Mouse (Mus musculus) bone marrow, adult 2 months (tissue): ENCODE measurements around the gene Gadd45b. TPM values are rescaled to one million over a fixed set of nuclear protein-coding genes. Genes with fewer than 3 reads are reported as not detected.

Experiments
- H3K27ac ChIP-seq: fragments of 200-500 bp; 2 replicates; pipeline ENCODE4 v1.5.1; 2012; ENCODE audit warnings: low read depth, mild to moderate bottlenecking, control low read depth, inconsistent platforms, low read length; ENCODE audit not compliant: control insufficient read depth, poor library complexity, insufficient read depth
- H3K4me1 ChIP-seq: fragments of 200-500 bp; 2 replicates; pipeline ENCODE4 v1.6.1; 2011; ENCODE audit warnings: low read length; ENCODE audit not compliant: control insufficient read depth, insufficient read depth
- H3K4me3 ChIP-seq: fragments of 200-500 bp; replicated peaks from 2 replicates; pipeline ENCODE3; 2011; ENCODE audit warnings: mild to moderate bottlenecking, low read depth, low read length, control low read depth; ENCODE audit not compliant: control insufficient read depth
- CTCF ChIP-seq: fragments of 200-500 bp; IDR thresholded peaks from 2 replicates; pipeline ENCODE4 v1.5.1; 2011; ENCODE audit warnings: low read length, control low read depth; ENCODE audit not compliant: control insufficient read depth, insufficient read depth
- POLR2A ChIP-seq: fragments of 200-500 bp; IDR thresholded peaks from 2 replicates; pipeline ENCODE4 v1.6.1; 2011; ENCODE audit warnings: low read depth, mild to moderate bottlenecking, control low read depth, low read length, borderline replicate concordance; ENCODE audit not compliant: control insufficient read depth
- WGBS: fragments of 180-500 bp; shearing (Covaris S2); methylation state at CpG from one replicate; pipeline ENCODE4 v1.1.7; 2018; 5-methylcytosine and 5-hydroxymethylcytosine counted together
- polyA plus RNA-seq: library from polyadenylated mRNA; stranded (reverse); fragments of >200 nt; gene quantifications from 2 replicates; pipeline ENCODE4 v1.2.4, GENCODE M21; 2011; ENCODE audit warnings: low replicate concordance; ENCODE audit not compliant: missing spikeins, insufficient read depth, insufficient read length

The Gadd45b gene
- polyA plus RNA-seq, 1 experiment, result 17.9 TPM

- peaks cover 2% of the 10 kb centered on the region; the same call in 1 of the 2 replicates for H3K4me1 ChIP-seq
- no peak overlapping the region for H3K4me3 ChIP-seq
- no peak overlapping the region for H3K27ac ChIP-seq
- no peak; the same call in 1 of the 2 replicates for TF ChIP-seq POLR2A
- no peak for TF ChIP-seq CTCF
- WGBS, result 27% methylated on average over 3 of the region's 3 CpGs
These were observed 37.3 kb downstream of the Gadd45b start for GRCm38 (mm10) chr10:80967101-80967656.

GRCm38 (mm10) chr10:80968106-80968505 is 38.2 kb downstream of the Gadd45b start:
- H3K27ac ChIP-seq, result no peak overlapping the region
- no peak for TF ChIP-seq CTCF
- TF ChIP-seq POLR2A, result no peak
- peaks cover 2% of the 10 kb centered on the region; the same call in 1 of the 2 replicates for H3K4me1 ChIP-seq
- WGBS, result 82% methylated on average over 4 of the region's 4 CpGs
- no peak overlapping the region for H3K4me3 ChIP-seq

- no peak overlapping the region for H3K27ac ChIP-seq
- WGBS, result 25% methylated on average over 3 of the region's 3 CpGs
- TF ChIP-seq CTCF (no peak), POLR2A (no peak)
- no peak overlapping the region for H3K4me3 ChIP-seq
- H3K4me1 ChIP-seq, result peaks cover 2% of the 10 kb centered on the region; the same call in 1 of the 2 replicates
These were observed 39.4 kb downstream of the Gadd45b start for GRCm38 (mm10) chr10:80969298-80969697.

GRCm38 (mm10) chr10:80970159-80970558 is 40.3 kb downstream of the Gadd45b start:
- TF ChIP-seq POLR2A, result no peak
- TF ChIP-seq CTCF, result no peak
- WGBS, result 82% methylated on average over 8 of the region's 8 CpGs
- Histone ChIP-seq H3K27ac (no peak overlapping the region), H3K4me1 (peaks cover 2% of the 10 kb centered on the region; the same call in 1 of the 2 replicates), H3K4me3 (no peak overlapping the region)

DNA sequence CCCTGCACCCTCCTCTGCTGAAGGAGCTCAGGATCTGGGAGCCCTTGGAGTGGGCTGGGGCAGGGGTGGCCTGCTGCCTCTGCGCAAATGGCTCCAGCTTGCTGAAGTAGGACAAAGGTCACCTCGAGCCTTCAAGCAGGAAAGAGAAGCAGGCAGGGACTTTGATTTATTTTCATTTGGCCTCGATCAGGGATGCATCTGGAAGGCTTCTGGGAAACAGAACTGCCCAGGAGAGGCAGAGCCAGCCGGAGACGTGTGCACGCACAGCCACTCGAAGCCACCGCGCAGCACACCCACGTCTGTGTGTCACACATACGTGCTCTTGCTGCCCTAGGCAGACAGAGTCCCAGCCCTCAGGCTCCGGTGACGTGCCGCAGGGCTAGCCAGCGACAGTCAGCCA is 41.7 kb downstream of the Gadd45b start:
- 82% methylated on average over 15 of the region's 15 CpGs for WGBS
- Histone ChIP-seq H3K4me1 (peaks cover 2% of the 10 kb centered on the region; the same call in 1 of the 2 replicates), H3K4me3 (no peak overlapping the region), H3K27ac (no peak overlapping the region)
- TF ChIP-seq CTCF, result no peak
- TF ChIP-seq POLR2A, result no peak

- TF ChIP-seq CTCF (no peak), POLR2A (no peak)
- Histone ChIP-seq H3K4me3 (no peak overlapping the region), H3K27ac (no peak overlapping the region), H3K4me1 (no peaks in the 10 kb centered on the region; the same call in 1 of the 2 replicates)
- 78% methylated on average over 11 of the region's 11 CpGs for WGBS
These were observed 42.5 kb downstream of the Gadd45b start for GRCm38 (mm10) chr10:80972071-80972987.

DNA sequence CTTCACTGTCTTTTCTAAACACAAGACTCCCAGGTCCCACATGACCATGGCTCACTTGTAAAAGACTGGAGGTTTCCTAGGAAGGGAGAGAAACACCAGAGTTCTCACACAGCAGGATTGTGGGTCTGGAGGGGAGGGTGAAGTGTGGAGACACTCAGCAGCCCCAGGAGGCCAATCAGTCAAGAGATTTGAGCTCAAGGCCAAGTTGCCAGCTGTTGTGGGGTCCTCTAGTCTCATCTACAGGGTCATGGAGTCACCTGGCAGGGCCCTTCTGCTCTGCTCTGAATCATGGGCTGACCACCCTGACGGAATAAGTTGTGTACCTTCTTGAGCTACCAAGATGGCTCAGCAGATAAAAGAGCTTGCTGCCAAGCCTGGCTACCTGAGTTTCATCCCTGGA is 43.8 kb downstream of the Gadd45b start:
- TF ChIP-seq CTCF, result no peak
- TF ChIP-seq POLR2A, result no peak
- H3K27ac ChIP-seq, result no peak overlapping the region
- no peak overlapping the region for H3K4me3 ChIP-seq
- WGBS, result 60% methylated on average over 1 of the region's 1 CpGs
- no peaks in the 10 kb centered on the region for H3K4me1 ChIP-seq

DNA sequence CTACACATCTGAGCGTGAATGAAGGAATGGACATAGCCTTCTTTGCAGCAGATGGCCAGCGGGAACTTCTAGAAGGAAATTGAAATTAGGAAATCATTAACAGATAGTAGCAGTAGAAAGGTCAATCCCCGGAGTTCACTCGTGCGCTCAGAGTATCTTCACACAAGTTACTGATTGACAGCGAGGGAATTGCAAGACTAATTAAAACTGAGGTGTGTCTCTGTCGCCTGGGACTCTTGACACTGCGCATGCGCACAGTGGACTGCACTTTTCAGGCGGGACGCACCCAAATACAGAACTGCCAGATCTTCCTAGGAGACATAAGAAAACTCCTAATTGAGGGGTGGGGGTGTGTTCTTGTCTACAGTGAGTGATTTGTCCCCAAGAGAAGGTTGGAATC is 45.6 kb downstream of the Gadd45b start:
- H3K4me1 ChIP-seq, result no peaks in the 10 kb centered on the region
- H3K4me3 ChIP-seq, result no peak overlapping the region
- TF ChIP-seq CTCF (no peak), POLR2A (no peak)
- 82% methylated on average over 11 of the region's 11 CpGs for WGBS
- H3K27ac ChIP-seq, result no peak overlapping the region
